Mouse (Mus musculus): ENCODE measurements at regions not wholly inside any gene's neighbourhood (a gene's known extent, or its start where the extent isn't known, plus 50 kb on each side); places are given as distances from the start of the nearest gene placed in this dataset.
"Not testable (repeated sequence)": the region's sequence is repeated elsewhere in the genome, so short reads cannot be mapped to it uniquely, and the experiment has no call there.

- H3K36me3 ChIP-seq (ENCODE audit: control insufficient read depth, insufficient read depth); H3K4me1 ChIP-seq (replicated peaks; ENCODE audit: control insufficient read depth, insufficient read depth, low read length); H3K27ac ChIP-seq (ENCODE audit: low read length); H3K4me3 ChIP-seq (replicated peaks; ENCODE audit: low read length); H3K4me2 ChIP-seq (ENCODE audit: low read length); H3K9me3 ChIP-seq (ENCODE audit: control insufficient read depth, low read length); ATAC-seq; H3K9ac ChIP-seq (replicated peaks; ENCODE audit: low read depth, low read length); H3K27me3 ChIP-seq (replicated peaks; ENCODE audit: control insufficient read depth, insufficient read depth, low read length): not testable (repeated sequence)
- WGBS, result 87% methylated on average over 5 of the region's 5 CpGs
Observed at GRCm38 (mm10) chr1:112486046-112486445, 621.3 kb upstream of the Dsel start.

- no peak overlapping the region for H3K27ac ChIP-seq (ENCODE audit: low read length)
- H3K9me3 ChIP-seq (ENCODE audit: control insufficient read depth, low read length), result no peaks in the 10 kb centered on the region
- H3K4me1 ChIP-seq (replicated peaks; ENCODE audit: control insufficient read depth, insufficient read depth, low read length), result no peaks in the 10 kb centered on the region
- H3K27me3 ChIP-seq (replicated peaks; ENCODE audit: control insufficient read depth, insufficient read depth, low read length), result no peaks in the 10 kb centered on the region
- ATAC-seq, result peak; percentile 63; the same call in 1 of the 2 replicates
- no peaks in the 10 kb centered on the region for H3K36me3 ChIP-seq (ENCODE audit: control insufficient read depth, insufficient read depth)
- WGBS, result 31% methylated on average over 11 of the region's 11 CpGs
- H3K4me3 ChIP-seq (replicated peaks; ENCODE audit: low read length), result no peak overlapping the region
- H3K9ac ChIP-seq (replicated peaks; ENCODE audit: low read depth, low read length), result no peak overlapping the region
- H3K4me2 ChIP-seq (ENCODE audit: low read length), result no peak overlapping the region
Observed at GRCm38 (mm10) chr1:112456047-112456446, 591.3 kb upstream of the Dsel start.

- H3K36me3 ChIP-seq (ENCODE audit: control insufficient read depth, insufficient read depth), result no peaks in the 10 kb centered on the region
- no peak overlapping the region for H3K4me3 ChIP-seq (replicated peaks; ENCODE audit: low read length)
- ATAC-seq, result no peak
- no peaks in the 10 kb centered on the region for H3K27me3 ChIP-seq (replicated peaks; ENCODE audit: control insufficient read depth, insufficient read depth, low read length)
- no peak overlapping the region for H3K27ac ChIP-seq (ENCODE audit: low read length)
- H3K9ac ChIP-seq (replicated peaks; ENCODE audit: low read depth, low read length), result no peak overlapping the region
- no peak overlapping the region for H3K4me2 ChIP-seq (ENCODE audit: low read length)
- H3K9me3 ChIP-seq (ENCODE audit: control insufficient read depth, low read length), result no peaks in the 10 kb centered on the region
- no peaks in the 10 kb centered on the region for H3K4me1 ChIP-seq (replicated peaks; ENCODE audit: control insufficient read depth, insufficient read depth, low read length)
Observed at GRCm38 (mm10) chr1:112452390-112452789, 587.7 kb upstream of the Dsel start.

GRCm38 (mm10) chr1:112451622-112452021 lies 586.9 kb upstream of the Dsel start:
- 7% methylated on average over 2 of the region's 2 CpGs for WGBS
- H3K9ac ChIP-seq (replicated peaks; ENCODE audit: low read depth, low read length), result no peak overlapping the region
- no peaks in the 10 kb centered on the region for H3K27me3 ChIP-seq (replicated peaks; ENCODE audit: control insufficient read depth, insufficient read depth, low read length)
- H3K27ac ChIP-seq (ENCODE audit: low read length), result no peak overlapping the region
- H3K9me3 ChIP-seq (ENCODE audit: control insufficient read depth, low read length), result no peaks in the 10 kb centered on the region
- no peaks in the 10 kb centered on the region for H3K36me3 ChIP-seq (ENCODE audit: control insufficient read depth, insufficient read depth)
- no peak overlapping the region for H3K4me3 ChIP-seq (replicated peaks; ENCODE audit: low read length)
- ATAC-seq, result peak; percentile 71
- H3K4me1 ChIP-seq (replicated peaks; ENCODE audit: control insufficient read depth, insufficient read depth, low read length), result no peaks in the 10 kb centered on the region
- no peak overlapping the region for H3K4me2 ChIP-seq (ENCODE audit: low read length)

- Histone ChIP-seq H3K9me3 (ENCODE audit: control insufficient read depth, low read length) (no peaks in the 10 kb centered on the region), H3K4me3 (replicated peaks; ENCODE audit: low read length) (no peak overlapping the region), H3K4me1 (replicated peaks; ENCODE audit: control insufficient read depth, insufficient read depth, low read length) (no peaks in the 10 kb centered on the region), H3K27ac (ENCODE audit: low read length) (no peak overlapping the region), H3K27me3 (replicated peaks; ENCODE audit: control insufficient read depth, insufficient read depth, low read length) (no peaks in the 10 kb centered on the region), H3K4me2 (ENCODE audit: low read length) (no peak overlapping the region), H3K9ac (replicated peaks; ENCODE audit: low read depth, low read length) (no peak overlapping the region), H3K36me3 (ENCODE audit: control insufficient read depth, insufficient read depth) (no peaks in the 10 kb centered on the region)
- peak; percentile 81 for ATAC-seq
- 30% methylated on average over 2 of the region's 2 CpGs for WGBS
Observed at GRCm38 (mm10) chr1:112439109-112439508, 574.4 kb upstream of the Dsel start.

GRCm38 (mm10) chr1:112416350-112417083 lies 551.8 kb upstream of the Dsel start:
- no peaks in the 10 kb centered on the region for H3K27me3 ChIP-seq (replicated peaks; ENCODE audit: control insufficient read depth, insufficient read depth, low read length)
- H3K9ac ChIP-seq (replicated peaks; ENCODE audit: low read depth, low read length), result peak overlapping the region; percentile 74
- peak; percentile 100 for ATAC-seq
- H3K9me3 ChIP-seq (ENCODE audit: control insufficient read depth, low read length), result no peaks in the 10 kb centered on the region
- no peaks in the 10 kb centered on the region; the same call in 1 of the 2 replicates for H3K4me1 ChIP-seq (replicated peaks; ENCODE audit: control insufficient read depth, insufficient read depth, low read length)
- no peak overlapping the region for H3K27ac ChIP-seq (ENCODE audit: low read length)
- peak overlapping the region; percentile 82 for H3K4me3 ChIP-seq (replicated peaks; ENCODE audit: low read length)
- peak overlapping the region; percentile 88 for H3K4me2 ChIP-seq (ENCODE audit: low read length)
- no peaks in the 10 kb centered on the region for H3K36me3 ChIP-seq (ENCODE audit: control insufficient read depth, insufficient read depth)
- WGBS, result 1% methylated on average over 37 of the region's 37 CpGs

GRCm38 (mm10) chr1:112388807-112389206 lies 524.1 kb upstream of the Dsel start:
- H3K27me3 ChIP-seq (replicated peaks; ENCODE audit: control insufficient read depth, insufficient read depth, low read length), result no peaks in the 10 kb centered on the region
- 37% methylated on average over 3 of the region's 3 CpGs for WGBS
- no peak overlapping the region for H3K4me3 ChIP-seq (replicated peaks; ENCODE audit: low read length)
- H3K36me3 ChIP-seq (ENCODE audit: control insufficient read depth, insufficient read depth), result no peaks in the 10 kb centered on the region
- no peak overlapping the region for H3K27ac ChIP-seq (ENCODE audit: low read length)
- no peak overlapping the region for H3K4me2 ChIP-seq (ENCODE audit: low read length)
- no peaks in the 10 kb centered on the region for H3K9me3 ChIP-seq (ENCODE audit: control insufficient read depth, low read length)
- H3K4me1 ChIP-seq (replicated peaks; ENCODE audit: control insufficient read depth, insufficient read depth, low read length), result no peaks in the 10 kb centered on the region
- no peak overlapping the region for H3K9ac ChIP-seq (replicated peaks; ENCODE audit: low read depth, low read length)
- ATAC-seq, result peak; percentile 43; the same call in 1 of the 2 replicates

- H3K27ac ChIP-seq (ENCODE audit: low read length), result no peak overlapping the region
- no peak overlapping the region for H3K4me2 ChIP-seq (ENCODE audit: low read length)
- ATAC-seq, result no peak
- H3K4me3 ChIP-seq (replicated peaks; ENCODE audit: low read length), result no peak overlapping the region
- 68% methylated on average over 1 of the region's 1 CpGs for WGBS
- H3K27me3 ChIP-seq (replicated peaks; ENCODE audit: control insufficient read depth, insufficient read depth, low read length), result no peaks in the 10 kb centered on the region
- H3K4me1 ChIP-seq (replicated peaks; ENCODE audit: control insufficient read depth, insufficient read depth, low read length), result no peaks in the 10 kb centered on the region
- H3K9me3 ChIP-seq (ENCODE audit: control insufficient read depth, low read length), result no peaks in the 10 kb centered on the region
- H3K9ac ChIP-seq (replicated peaks; ENCODE audit: low read depth, low read length), result no peak overlapping the region
- no peaks in the 10 kb centered on the region for H3K36me3 ChIP-seq (ENCODE audit: control insufficient read depth, insufficient read depth)
Observed at GRCm38 (mm10) chr1:112384015-112384414, 519.3 kb upstream of the Dsel start.

- Histone ChIP-seq H3K27me3 (replicated peaks; ENCODE audit: control insufficient read depth, insufficient read depth, low read length) (no peaks in the 10 kb centered on the region), H3K4me3 (replicated peaks; ENCODE audit: low read length) (no peak overlapping the region), H3K9me3 (ENCODE audit: control insufficient read depth, low read length) (no peaks in the 10 kb centered on the region), H3K27ac (ENCODE audit: low read length) (no peak overlapping the region), H3K9ac (replicated peaks; ENCODE audit: low read depth, low read length) (no peak overlapping the region), H3K4me1 (replicated peaks; ENCODE audit: control insufficient read depth, insufficient read depth, low read length) (no peaks in the 10 kb centered on the region), H3K36me3 (ENCODE audit: control insufficient read depth, insufficient read depth) (no peaks in the 10 kb centered on the region), H3K4me2 (ENCODE audit: low read length) (no peak overlapping the region)
- peak; percentile 87 for ATAC-seq
- 10% methylated on average over 2 of the region's 2 CpGs for WGBS
Observed at GRCm38 (mm10) chr1:112379651-112380264, 515.0 kb upstream of the Dsel start.

All from forebrain, embryonic 16.5 days (tissue).